Mouse (Mus musculus) olfactory bulb, adult 2 months (tissue): Measurements from ENCODE around the gene Gm17409.

Experiments used
- CTCF ChIP-seq: fragments of 200-500 bp; IDR thresholded peaks from 2 replicates; pipeline ENCODE4 v1.5.1; 2012; ENCODE audit warnings: low read depth, mild to moderate bottlenecking, low read length, moderate library complexity; ENCODE audit not compliant: insufficient read depth
- POLR2A ChIP-seq: fragments of 200-500 bp; IDR thresholded peaks from 2 replicates; pipeline ENCODE4 v1.6.1; 2012; ENCODE audit warnings: mild to moderate bottlenecking, low read depth, low read length, moderate library complexity; ENCODE audit not compliant: insufficient read depth

DNA sequence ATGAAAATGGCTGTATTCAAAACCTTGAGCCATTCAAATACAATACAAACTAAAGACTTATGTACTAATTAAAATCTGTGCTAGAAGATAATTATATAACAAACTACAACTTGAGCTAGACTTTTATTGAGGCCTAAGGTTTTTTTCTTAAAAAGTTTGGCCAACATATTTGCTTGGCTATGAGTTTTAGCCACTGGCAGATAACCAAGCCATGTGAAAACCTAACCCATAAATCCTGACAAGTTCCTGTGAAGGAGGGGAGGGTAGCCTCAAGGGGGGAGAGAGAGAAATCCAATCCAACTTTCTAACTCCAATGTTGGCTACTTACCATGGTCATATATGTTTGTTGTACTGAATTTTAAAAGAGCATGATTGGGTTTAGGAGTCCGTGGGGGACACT, 48.6 kb downstream of the Gm17409 start:
- TF ChIP-seq POLR2A (no peak), CTCF (no peak)
